Mouse (Mus musculus) erythroblast, embryonic 14.5 days (primary cell): ENCODE measurements around the gene Prep. TPM values are rescaled to one million over a fixed set of nuclear protein-coding genes. Genes with fewer than 3 reads are reported as not detected.
"Not testable (repeated sequence)": the region's sequence is repeated elsewhere in the genome, so short reads cannot be mapped to it uniquely, and the experiment has no call there.

Experiments
- H3K27me3 ChIP-seq: 2 replicates; pipeline ENCODE4 v1.6.1; 2012; ENCODE audit warnings: inconsistent platforms; ENCODE audit not compliant: control insufficient read depth
- H3K36me3 ChIP-seq: 2 replicates; pipeline ENCODE4 v1.6.1; 2012; ENCODE audit warnings: mild to moderate bottlenecking, inconsistent platforms; ENCODE audit not compliant: control insufficient read depth
- H3K4me1 ChIP-seq: 2 replicates; pipeline ENCODE4 v1.6.1; 2012; ENCODE audit warnings: inconsistent platforms; ENCODE audit not compliant: control insufficient read depth
- H3K4me3 ChIP-seq: replicated peaks from 2 replicates; pipeline ENCODE3; 2012; ENCODE audit warnings: moderate library complexity, mild to moderate bottlenecking, inconsistent platforms
- H3K9me3 ChIP-seq: 2 replicates; pipeline ENCODE4 v1.6.1; 2012; ENCODE audit warnings: low read length, inconsistent platforms, mixed read lengths; ENCODE audit not compliant: control insufficient read depth
- GATA1 ChIP-seq: IDR thresholded peaks from 2 replicates; pipeline ENCODE4 v1.6.1; 2012; ENCODE audit warnings: low read length, inconsistent platforms, mixed read lengths
- TAL1 ChIP-seq: IDR thresholded peaks from 3 replicates; pipeline ENCODE4 v1.6.1; 2012; ENCODE audit warnings: low read length, inconsistent platforms, mixed read lengths
- polyA plus RNA-seq: library from polyadenylated mRNA; stranded (reverse); fragments of >175 nt; gene quantifications from 2 replicates; pipeline ENCODE4 v1.2.3, GENCODE M21; 2012

Prep gene
- polyA plus RNA-seq, 1 experiment, result 0.32 TPM

GRCm38 (mm10) chr10:45072339-45072738 lies 5.3 kb downstream of the Prep start:
- Histone ChIP-seq H3K4me1 (peaks cover 46% of the 10 kb centered on the region), H3K9me3 (no peaks in the 10 kb centered on the region), H3K27me3 (no peaks in the 10 kb centered on the region), H3K4me3 (no peak overlapping the region), H3K36me3 (peaks cover 16% of the 10 kb centered on the region)
- TF ChIP-seq GATA1, result no peak
- no peak for TF ChIP-seq TAL1

- no peak for TF ChIP-seq TAL1
- no peak for TF ChIP-seq GATA1
Observed at GRCm38 (mm10) chr10:45074543-45074942, 7.5 kb downstream of the Prep start.

GRCm38 (mm10) chr10:45075491-45076051 lies 8.6 kb downstream of the Prep start:
- peaks cover 16% of the 10 kb centered on the region for H3K36me3 ChIP-seq
- H3K4me3 ChIP-seq, result no peak overlapping the region
- no peaks in the 10 kb centered on the region for H3K27me3 ChIP-seq
- no peaks in the 10 kb centered on the region for H3K9me3 ChIP-seq
- H3K4me1 ChIP-seq, result peaks cover 28% of the 10 kb centered on the region
- TF ChIP-seq GATA1 (no peak), TAL1 (no peak)

More at GRCm38 (mm10) chr10:45074543-45074942, 7.5 kb downstream of the Prep start:
- Histone ChIP-seq H3K4me1 (peaks cover 35% of the 10 kb centered on the region), H3K9me3 (no peaks in the 10 kb centered on the region), H3K36me3 (peaks cover 16% of the 10 kb centered on the region), H3K27me3 (no peaks in the 10 kb centered on the region), H3K4me3 (no peak overlapping the region)

- H3K4me1 ChIP-seq, result peaks cover 18% of the 10 kb centered on the region
- TF ChIP-seq GATA1, result no peak
- TF ChIP-seq TAL1, result no peak
- H3K4me3 ChIP-seq, result no peak overlapping the region
- H3K27me3 ChIP-seq, result no peaks in the 10 kb centered on the region
- H3K36me3 ChIP-seq, result peaks cover 16% of the 10 kb centered on the region
- no peaks in the 10 kb centered on the region for H3K9me3 ChIP-seq
Observed at GRCm38 (mm10) chr10:45076585-45076984, 9.6 kb downstream of the Prep start.

- no peak overlapping the region for H3K4me3 ChIP-seq
- H3K36me3 ChIP-seq, result peaks cover 14% of the 10 kb centered on the region
- peaks cover 18% of the 10 kb centered on the region for H3K4me1 ChIP-seq
- TF ChIP-seq TAL1, result no peak
- no peak for TF ChIP-seq GATA1
- H3K27me3 ChIP-seq, result no peaks in the 10 kb centered on the region
- no peaks in the 10 kb centered on the region for H3K9me3 ChIP-seq
Observed at GRCm38 (mm10) chr10:45077353-45077752, 10.3 kb downstream of the Prep start.

GRCm38 (mm10) chr10:45079756-45080155 lies 12.8 kb downstream of the Prep start:
- Histone ChIP-seq H3K27me3 (no peaks in the 10 kb centered on the region), H3K36me3 (peaks cover 5% of the 10 kb centered on the region), H3K4me1 (peaks cover 18% of the 10 kb centered on the region), H3K4me3 (no peak overlapping the region), H3K9me3 (no peaks in the 10 kb centered on the region)
- TF ChIP-seq TAL1, result no peak
- no peak for TF ChIP-seq GATA1

GRCm38 (mm10) chr10:45080490-45080889 lies 13.5 kb downstream of the Prep start:
- Histone ChIP-seq H3K4me3 (no peak overlapping the region), H3K36me3 (peaks cover 5% of the 10 kb centered on the region), H3K9me3 (no peaks in the 10 kb centered on the region), H3K4me1 (peaks cover 18% of the 10 kb centered on the region), H3K27me3 (no peaks in the 10 kb centered on the region)
- TF ChIP-seq TAL1 (no peak), GATA1 (no peak)

GRCm38 (mm10) chr10:45082730-45083129 lies 15.7 kb downstream of the Prep start:
- TF ChIP-seq GATA1 (no peak), TAL1 (no peak)
- Histone ChIP-seq H3K4me3 (no peak overlapping the region), H3K36me3 (no peaks in the 10 kb centered on the region; the same call in 1 of the 2 replicates), H3K4me1 (peaks cover 7% of the 10 kb centered on the region; the same call in 1 of the 2 replicates), H3K9me3 (no peaks in the 10 kb centered on the region), H3K27me3 (no peaks in the 10 kb centered on the region)

GRCm38 (mm10) chr10:45084002-45084401 lies 17.0 kb downstream of the Prep start:
- H3K36me3 ChIP-seq, H3K4me1 ChIP-seq, H3K9me3 ChIP-seq, H3K27me3 ChIP-seq, H3K4me3 ChIP-seq: not testable (repeated sequence)

- Histone ChIP-seq H3K9me3 (no peaks in the 10 kb centered on the region), H3K27me3 (no peaks in the 10 kb centered on the region), H3K4me1 (peaks cover 2% of the 10 kb centered on the region; the same call in 1 of the 2 replicates), H3K4me3 (no peak overlapping the region), H3K36me3 (no peaks in the 10 kb centered on the region; the same call in 1 of the 2 replicates)
- TF ChIP-seq GATA1 (no peak), TAL1 (no peak)
Observed at GRCm38 (mm10) chr10:45084471-45084870, 17.5 kb downstream of the Prep start.
